Mouse (Mus musculus) MEL (cell line): ENCODE data around the gene Rnf126. TPM values are rescaled to one million over a fixed set of nuclear protein-coding genes. Genes with fewer than 3 reads are reported as not detected.

Source experiments
- DNase-seq: peaks from one replicate; pipeline ENCODE4 v3.0.0; 2011; ENCODE audit warnings: low read depth, low spot score
- H3K27ac ChIP-seq: 2 replicates; pipeline ENCODE4 v1.5.1; 2012; ENCODE audit warnings: low read depth, mild to moderate bottlenecking, control low read depth, low read length, moderate library complexity; ENCODE audit not compliant: control insufficient read depth
- H3K27me3 ChIP-seq, 2 experiments: fragments of 150-350 bp in 1 of 2; sonication (generic) in 1 of 2; 2 replicates each; pipeline ENCODE4 v1.6.1; 2012; ENCODE audit warnings: low read length in 2 of 2, mild to moderate bottlenecking in 2 of 2, improper control_type of control experiment in 1 of 2, moderate library complexity in 1 of 2; ENCODE audit not compliant: insufficient read depth in 2 of 2, control insufficient read depth in 1 of 2
- H3K36me3 ChIP-seq, 2 experiments: 2 replicates each; pipeline ENCODE4 v1.6.1; 2012 to 2014; ENCODE audit warnings: low read length in 2 of 2, improper control_type of control experiment in 1 of 2, inconsistent platforms in 1 of 2, mild to moderate bottlenecking in 1 of 2; ENCODE audit not compliant: insufficient read depth in 2 of 2, control insufficient read depth in 1 of 2
- H3K4me1 ChIP-seq, 2 experiments: fragments of 150-350 bp in 1 of 2; sonication (generic) in 1 of 2; 2 replicates each; pipeline ENCODE4 v1.6.1; 2012; ENCODE audit warnings: low read length in 2 of 2, improper control_type of control experiment in 1 of 2, mild to moderate bottlenecking in 1 of 2; ENCODE audit not compliant: insufficient read depth in 2 of 2, control insufficient read depth in 1 of 2
- H3K4me3 ChIP-seq, 2 experiments: fragments of 150-350 bp in 1 of 2; sonication (generic) in 1 of 2; 2 replicates each; pipeline ENCODE4 v1.5.1; 2012; ENCODE audit warnings: low read depth in 2 of 2, low read length in 2 of 2, mild to moderate bottlenecking in 2 of 2, moderate library complexity in 2 of 2, control low read depth in 1 of 2, improper control_type of control experiment in 1 of 2; ENCODE audit not compliant: control insufficient read depth in 1 of 2, insufficient read depth in 1 of 2
- H3K79me2 ChIP-seq: 2 replicates; pipeline ENCODE4 v1.6.1; 2012; ENCODE audit warnings: mild to moderate bottlenecking, low read length, moderate library complexity; ENCODE audit not compliant: control insufficient read depth, poor library complexity, insufficient read depth
- H3K9ac ChIP-seq: 2 replicates; pipeline ENCODE4 v1.6.1; 2012; ENCODE audit warnings: low read depth, mild to moderate bottlenecking, control low read depth, low read length, moderate library complexity; ENCODE audit not compliant: control insufficient read depth, poor library complexity, severe bottlenecking
- H3K9me3 ChIP-seq: fragments of 150-350 bp; sonication (generic); replicated peaks from 2 replicates; pipeline ENCODE4 v1.6.1; 2012; ENCODE audit warnings: mild to moderate bottlenecking, low read length, improper control_type of control experiment, moderate library complexity; ENCODE audit not compliant: insufficient read depth
- EP300 ChIP-seq, 2 experiments: IDR thresholded peaks; 2 replicates each; pipeline ENCODE4 v1.6.1; 2011; ENCODE audit warnings: improper control_type of control experiment in 2 of 2, low read length in 2 of 2, low read depth in 1 of 2, mild to moderate bottlenecking in 1 of 2
- ETS1 ChIP-seq: IDR thresholded peaks from 2 replicates; pipeline ENCODE4 v1.6.1; 2012; ENCODE audit warnings: low read depth, mild to moderate bottlenecking, inconsistent platforms, low read length, improper control_type of control experiment, moderate library complexity
- HCFC1 ChIP-seq: IDR thresholded peaks from 2 replicates; pipeline ENCODE4 v1.6.1; 2012; ENCODE audit warnings: low read depth, mild to moderate bottlenecking, inconsistent platforms, low read length, improper control_type of control experiment, moderate library complexity
- MAZ ChIP-seq: IDR thresholded peaks from 2 replicates; pipeline ENCODE4 v1.6.1; 2012; ENCODE audit warnings: low read depth, mild to moderate bottlenecking, inconsistent platforms, low read length, improper control_type of control experiment
- MEF2A ChIP-seq: IDR thresholded peaks from 2 replicates; pipeline ENCODE4 v1.6.1; 2014; ENCODE audit warnings: low read depth, mild to moderate bottlenecking, inconsistent platforms, low read length, improper control_type of control experiment; ENCODE audit not compliant: poor library complexity, insufficient replicate concordance, severe bottlenecking; ENCODE audit errors: extremely low read depth
- MYC ChIP-seq: IDR thresholded peaks from 2 replicates; pipeline ENCODE4 v1.6.1; 2011; ENCODE audit warnings: low read depth, mild to moderate bottlenecking, low read length, improper control_type of control experiment, moderate library complexity
- NELFE ChIP-seq: IDR thresholded peaks from 2 replicates; pipeline ENCODE4 v1.6.1; 2011; ENCODE audit warnings: low read depth, low read length, improper control_type of control experiment
- NRF1 ChIP-seq: IDR thresholded peaks from 2 replicates; pipeline ENCODE4 v1.6.1; 2014; ENCODE audit warnings: low read depth, mild to moderate bottlenecking, inconsistent platforms, low read length, improper control_type of control experiment, moderate library complexity; ENCODE audit not compliant: poor library complexity, insufficient read depth, severe bottlenecking
- POLR2AphosphoS2 ChIP-seq: IDR thresholded peaks from 2 replicates; pipeline ENCODE4 v1.6.1; 2011; ENCODE audit warnings: low read length, improper control_type of control experiment
- POLR2AphosphoS5 ChIP-seq: IDR thresholded peaks from 2 replicates; pipeline ENCODE4 v1.6.1; 2012; ENCODE audit warnings: low read depth, borderline replicate concordance, mild to moderate bottlenecking, inconsistent platforms, low read length, moderate library complexity, mixed read lengths
- SMC3 ChIP-seq: IDR thresholded peaks from 2 replicates; pipeline ENCODE4 v1.6.1; 2011; ENCODE audit warnings: low read depth, low read length, improper control_type of control experiment
- TCF12 ChIP-seq: IDR thresholded peaks from 2 replicates; pipeline ENCODE4 v1.6.1; 2014; ENCODE audit warnings: low read depth, mild to moderate bottlenecking, inconsistent platforms, low read length, improper control_type of control experiment, moderate library complexity
- USF2 ChIP-seq, 2 experiments: IDR thresholded peaks; 2 replicates each; pipeline ENCODE4 v1.6.1; 2011 to 2012; ENCODE audit warnings: improper control_type of control experiment in 2 of 2, low read length in 2 of 2, borderline replicate concordance in 1 of 2, inconsistent platforms in 1 of 2, low read depth in 1 of 2, mild to moderate bottlenecking in 1 of 2; ENCODE audit not compliant: insufficient read depth in 1 of 2
- ZKSCAN1 ChIP-seq: IDR thresholded peaks from 2 replicates; pipeline ENCODE4 v1.6.1; 2012; ENCODE audit warnings: low read depth, mild to moderate bottlenecking, inconsistent platforms, low read length, improper control_type of control experiment, moderate library complexity
- polyA plus RNA-seq, 2 experiments: library from polyadenylated mRNA; stranded (reverse) in 1 of 2; unstranded in 1 of 2; fragments of >175 nt in 1 of 2; fragments of >200 nt in 1 of 2; gene quantifications; 2 replicates each; pipeline versions ENCODE4 v1.2.1 to v1.2.4; 2012; ENCODE audit warnings: low replicate concordance in 2 of 2, low read depth in 1 of 2; ENCODE audit not compliant: insufficient read length in 2 of 2, insufficient read depth in 1 of 2, missing spikeins in 1 of 2
- total RNA-seq: library from RNA; depleted of rRNA; stranded (reverse); fragments of 300-350 nt; gene quantifications from 2 replicates; pipeline ENCODE4 v1.2.3, GENCODE M21; 2012; rRNA removed

The Rnf126 gene
- total and polyA plus RNA-seq, 3 experiments = 84.8 to 184 (median 174) TPM

DNA sequence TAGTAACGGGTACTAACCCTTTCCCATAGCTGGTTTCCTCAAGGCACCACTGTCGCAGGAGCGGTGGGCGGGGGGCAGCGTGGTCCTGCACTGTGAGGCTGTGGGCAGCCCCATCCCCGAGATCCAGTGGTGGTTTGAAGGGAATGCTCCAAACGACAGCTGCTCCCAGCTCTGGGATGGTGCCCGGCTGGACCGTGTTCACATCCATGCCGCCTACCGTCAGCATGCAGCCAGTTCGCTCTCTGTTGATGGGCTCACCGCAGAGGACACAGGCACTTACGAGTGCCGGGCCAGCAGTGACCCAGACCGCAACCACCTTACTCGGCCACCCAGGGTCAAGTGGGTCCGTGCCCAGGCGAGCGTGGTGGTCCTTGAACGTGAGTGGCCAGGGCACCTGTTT lies 58.1 kb downstream of the Rnf126 start:
- Histone ChIP-seq H3K27ac (no peak overlapping the region), H3K4me3 (no peak overlapping the region), H3K9me3 (no peaks in the 10 kb centered on the region), H3K27me3 (no peaks in the 10 kb centered on the region), H3K4me1 (peaks cover 9 to 25% of the 10 kb centered on the region in 2 experiments; a peak in 3 of 4 replicates), H3K79me2 (peaks cover 41% of the 10 kb centered on the region), H3K36me3 (peaks cover 0 to 21% of the 10 kb centered on the region in 2 experiments; a peak in 2 of 4 replicates), H3K9ac (no peak overlapping the region)
- DNase-seq = no peak
- TF ChIP-seq MAZ (no peak), ZKSCAN1 (no peak), EP300 (IDR thresholded peaks at IDR 0.05; ENCODE audit: low read depth in 1 of 2, low read length in 2 of 2) (no peak), POLR2AphosphoS2 (no peak), POLR2AphosphoS5 (no peak), HCFC1 (no peak), NRF1 (no peak), USF2 (IDR thresholded peaks at IDR 0.05; ENCODE audit: borderline replicate concordance in 1 of 2, insufficient read depth in 1 of 2, low read depth in 1 of 2, low read length in 2 of 2) (no peak), MYC (no peak), ETS1 (no peak), NELFE (no peak), TCF12 (no peak), MEF2A (no peak), SMC3 (no peak)

Other genes starting within 250 kb of the Rnf126 start
Only the 30 nearest of the 34 such genes appear.
- gene Mier2, start 211.8 kb downstream of the Rnf126 start, total RNA-seq = 19.8 and 24.8 TPM in 2 replicates
- gene Mier2, start 211.8 kb downstream of the Rnf126 start, polyA plus RNA-seq = 10 to 100 TPM in 1 of 2 experiments, not detected in 1; 36.2 TPM
- not detected in 2 replicates for gene Theg, start 179.6 kb downstream of the Rnf126 start, total RNA-seq
- not detected for gene Theg, start 179.6 kb downstream of the Rnf126 start, polyA plus RNA-seq
- gene C2cd4c, start 152.9 kb downstream of the Rnf126 start, total RNA-seq = not detected in 2 replicates
- under 1 TPM in 1 of 2 experiments, not detected in 1; 0.01 TPM for gene C2cd4c, start 152.9 kb downstream of the Rnf126 start, polyA plus RNA-seq
- not detected in 2 replicates for gene Shc2, start 129.0 kb downstream of the Rnf126 start, total RNA-seq
- gene Shc2, start 129.0 kb downstream of the Rnf126 start, polyA plus RNA-seq = not detected
- gene Odf3l2, start 121.2 kb downstream of the Rnf126 start, total RNA-seq = not detected in 2 replicates
- not detected for gene Odf3l2, start 121.2 kb downstream of the Rnf126 start, polyA plus RNA-seq
- not detected in 2 replicates for gene Madcam1, start 102.4 kb downstream of the Rnf126 start, total RNA-seq
- not detected for gene Madcam1, start 102.4 kb downstream of the Rnf126 start, polyA plus RNA-seq
- gene Tpgs1, start 97.6 kb downstream of the Rnf126 start, total RNA-seq = 17.7 and 23.5 TPM in 2 replicates
- 10 to 100 TPM in 1 of 2 experiments, not detected in 1; 48.0 TPM for gene Tpgs1, start 97.6 kb downstream of the Rnf126 start, polyA plus RNA-seq
- 288 and 318 TPM in 2 replicates for gene Cdc34, start 84.8 kb downstream of the Rnf126 start, total RNA-seq
- 100 to 1,000 TPM; 417 to 422 TPM for gene Cdc34, start 84.8 kb downstream of the Rnf126 start, polyA plus RNA-seq
- 1.5 and 2.5 TPM in 2 replicates for gene Gzmm, start 77.9 kb downstream of the Rnf126 start, total RNA-seq
- 1 to 10 TPM in 1 of 2 experiments, not detected in 1; 2.3 TPM for gene Gzmm, start 77.9 kb downstream of the Rnf126 start, polyA plus RNA-seq
- gene Bsg, start 62.5 kb downstream of the Rnf126 start, total RNA-seq = 346 and 406 TPM in 2 replicates
- 100 to 1,000 TPM; 318 to 700 TPM for gene Bsg, start 62.5 kb downstream of the Rnf126 start, polyA plus RNA-seq
- 0.42 and 0.59 TPM in 2 replicates for gene Hcn2, start 50.3 kb downstream of the Rnf126 start, total RNA-seq
- 1 to 10 TPM in 1 of 2 experiments, not detected in 1; 1.6 TPM for gene Hcn2, start 50.3 kb downstream of the Rnf126 start, polyA plus RNA-seq
- 35.7 and 36.7 TPM in 2 replicates for gene Polrmt, start 20.4 kb downstream of the Rnf126 start, total RNA-seq
- gene Polrmt, start 20.4 kb downstream of the Rnf126 start, polyA plus RNA-seq = 10 to 100 TPM in 1 of 2 experiments, not detected in 1; 66.9 TPM
- gene Fgf22, start 11.9 kb downstream of the Rnf126 start, total RNA-seq = 0.15 and 0.33 TPM in 2 replicates
- under 1 TPM in 1 of 2 experiments, not detected in 1; 0.33 TPM for gene Fgf22, start 11.9 kb downstream of the Rnf126 start, polyA plus RNA-seq
- 2.2 and 4.3 TPM in 2 replicates for gene Fstl3, start 10.3 kb upstream of the Rnf126 start, total RNA-seq
- 1 to 10 TPM in 1 of 2 experiments, not detected in 1; 7.1 TPM for gene Fstl3, start 10.3 kb upstream of the Rnf126 start, polyA plus RNA-seq
- gene Prss57, start 24.0 kb upstream of the Rnf126 start, total RNA-seq = 0.39 and 0.50 TPM in 2 replicates
- gene Prss57, start 24.0 kb upstream of the Rnf126 start, polyA plus RNA-seq = under 1 TPM in 1 of 2 experiments, not detected in 1; 0.70 TPM
- 4.8 TPM in 2 replicates for gene Palm, start 26.6 kb upstream of the Rnf126 start, total RNA-seq
- 10 to 100 TPM in 1 of 2 experiments, not detected in 1; 15.5 TPM for gene Palm, start 26.6 kb upstream of the Rnf126 start, polyA plus RNA-seq
- not detected in 2 replicates for gene Misp, start 54.0 kb upstream of the Rnf126 start, total RNA-seq
- not detected for gene Misp, start 54.0 kb upstream of the Rnf126 start, polyA plus RNA-seq
- gene Ptbp1, start 87.5 kb upstream of the Rnf126 start, total RNA-seq = 301 and 316 TPM in 2 replicates
- 100 to 1,000 TPM; 329 to 837 TPM for gene Ptbp1, start 87.5 kb upstream of the Rnf126 start, polyA plus RNA-seq
- gene Prtn3, start 107.5 kb upstream of the Rnf126 start, total RNA-seq = 9.1 and 11.2 TPM in 2 replicates
- 10 to 100 TPM in 1 of 2 experiments, not detected in 1; 31.5 TPM for gene Prtn3, start 107.5 kb upstream of the Rnf126 start, polyA plus RNA-seq
- gene Plppr3, start 107.7 kb upstream of the Rnf126 start, total RNA-seq = 0.56 and 0.85 TPM in 2 replicates
- 1 to 10 TPM in 1 of 2 experiments, not detected in 1; 6.2 TPM for gene Plppr3, start 107.7 kb upstream of the Rnf126 start, polyA plus RNA-seq
- gene Elane, start 119.3 kb upstream of the Rnf126 start, total RNA-seq = not detected in 2 replicates
- under 1 TPM in 1 of 2 experiments, not detected in 1; 0.07 TPM for gene Elane, start 119.3 kb upstream of the Rnf126 start, polyA plus RNA-seq
- not detected in 2 replicates for gene Cfd, start 123.9 kb upstream of the Rnf126 start, total RNA-seq
- under 1 TPM in 1 of 2 experiments, not detected in 1; 0.21 TPM for gene Cfd, start 123.9 kb upstream of the Rnf126 start, polyA plus RNA-seq
- 16.6 and 17.3 TPM in 2 replicates for gene Med16, start 142.0 kb upstream of the Rnf126 start, total RNA-seq
- 10 to 100 TPM in 1 of 2 experiments, not detected in 1; 41.2 TPM for gene Med16, start 142.0 kb upstream of the Rnf126 start, polyA plus RNA-seq
- 5.2 and 10.2 TPM in 2 replicates for gene Gm26602, start 143.9 kb upstream of the Rnf126 start, total RNA-seq
- 1 to 10 TPM in 1 of 2 experiments, not detected in 1; 4.5 TPM for gene Gm26602, start 143.9 kb upstream of the Rnf126 start, polyA plus RNA-seq
- gene Kiss1r, start 150.0 kb upstream of the Rnf126 start, total RNA-seq = 9.1 and 10.8 TPM in 2 replicates
- 10 to 100 TPM in 1 of 2 experiments, not detected in 1; 23.5 TPM for gene Kiss1r, start 150.0 kb upstream of the Rnf126 start, polyA plus RNA-seq
- gene R3hdm4, start 154.3 kb upstream of the Rnf126 start, total RNA-seq = 22.7 and 29.1 TPM in 2 replicates
- 100 to 1,000 TPM in 1 of 2 experiments, not detected in 1; 105 TPM for gene R3hdm4, start 154.3 kb upstream of the Rnf126 start, polyA plus RNA-seq
- gene Arid3a, start 160.1 kb upstream of the Rnf126 start, total RNA-seq = 11.8 and 12.5 TPM in 2 replicates
- 10 to 100 TPM in 1 of 2 experiments, not detected in 1; 17.2 TPM for gene Arid3a, start 160.1 kb upstream of the Rnf126 start, polyA plus RNA-seq
- 94.5 and 107 TPM in 2 replicates for gene Wdr18, start 193.2 kb upstream of the Rnf126 start, total RNA-seq
- gene Wdr18, start 193.2 kb upstream of the Rnf126 start, polyA plus RNA-seq = 10 to 100 TPM in 1 of 2 experiments, not detected in 1; 89.5 TPM
- gene Grin3b, start 203.8 kb upstream of the Rnf126 start, total RNA-seq = 0.16 and 0.42 TPM in 2 replicates
- gene Grin3b, start 203.8 kb upstream of the Rnf126 start, polyA plus RNA-seq = 1 to 10 TPM in 1 of 2 experiments, not detected in 1; 1.1 TPM
- gene Tmem259, start 217.4 kb upstream of the Rnf126 start, total RNA-seq = 58.2 and 62.0 TPM in 2 replicates
- 100 to 1,000 TPM in 1 of 2 experiments, not detected in 1; 150 TPM for gene Tmem259, start 217.4 kb upstream of the Rnf126 start, polyA plus RNA-seq